Mouse (Mus musculus): ENCODE results near the gene Cox15. TPM values are rescaled to one million over a fixed set of nuclear protein-coding genes. Genes with fewer than 3 reads are reported as not detected.

The Cox15 gene
- polyA plus RNA-seq, 1 experiment, result 6.1 TPM

- no peak for TF ChIP-seq GATA1 (IDR thresholded peaks at IDR 0.05; ENCODE audit: low read length)
These were observed 53.6 kb downstream of the Cox15 start for GRCm38 (mm10) chr19:43699021-43699762.

DNA sequence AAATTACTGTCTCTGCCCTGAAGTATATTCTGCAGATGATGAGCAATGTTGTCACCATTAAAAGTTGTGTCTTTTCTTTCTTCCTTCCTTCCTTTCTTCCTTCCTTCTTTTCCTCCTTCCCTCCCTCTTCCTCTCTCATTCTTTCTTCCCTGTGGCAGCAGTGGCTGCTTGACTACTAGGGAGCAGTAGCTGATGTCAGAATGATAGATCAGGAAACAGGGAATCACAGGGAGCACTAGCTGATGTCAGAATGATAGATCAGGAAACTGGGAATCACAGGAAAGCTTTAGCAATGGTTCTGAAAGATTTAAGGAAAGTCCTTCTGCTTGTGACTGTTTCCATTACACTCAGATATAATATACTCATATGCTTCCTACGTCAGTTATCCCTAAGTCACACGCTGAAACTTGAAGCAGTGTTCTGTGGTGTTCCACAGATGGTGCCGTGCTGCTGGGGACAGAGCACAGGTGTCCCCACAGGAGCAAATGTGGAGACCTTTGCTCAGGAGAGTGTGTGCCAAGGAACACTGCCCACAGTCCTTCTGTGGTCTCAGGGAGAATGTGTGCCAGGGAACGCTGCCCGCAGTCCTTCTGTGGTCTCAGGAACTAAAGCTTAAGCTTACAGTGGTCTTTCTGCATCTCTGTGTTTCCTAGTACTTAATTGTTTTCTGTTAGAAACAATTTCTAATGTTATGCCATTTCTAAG, 55.0 kb downstream of the Cox15 start:
- TF ChIP-seq GATA1 (IDR thresholded peaks at IDR 0.05; ENCODE audit: low read length), result no peak

GRCm38 (mm10) chr19:43695514-43695964, 57.3 kb downstream of the Cox15 start:
- no peak for TF ChIP-seq GATA1 (IDR thresholded peaks at IDR 0.05; ENCODE audit: low read length)

- no peak for TF ChIP-seq GATA1 (IDR thresholded peaks at IDR 0.05; ENCODE audit: low read length)
These were observed 60.0 kb downstream of the Cox15 start for GRCm38 (mm10) chr19:43692815-43693214.

DNA sequence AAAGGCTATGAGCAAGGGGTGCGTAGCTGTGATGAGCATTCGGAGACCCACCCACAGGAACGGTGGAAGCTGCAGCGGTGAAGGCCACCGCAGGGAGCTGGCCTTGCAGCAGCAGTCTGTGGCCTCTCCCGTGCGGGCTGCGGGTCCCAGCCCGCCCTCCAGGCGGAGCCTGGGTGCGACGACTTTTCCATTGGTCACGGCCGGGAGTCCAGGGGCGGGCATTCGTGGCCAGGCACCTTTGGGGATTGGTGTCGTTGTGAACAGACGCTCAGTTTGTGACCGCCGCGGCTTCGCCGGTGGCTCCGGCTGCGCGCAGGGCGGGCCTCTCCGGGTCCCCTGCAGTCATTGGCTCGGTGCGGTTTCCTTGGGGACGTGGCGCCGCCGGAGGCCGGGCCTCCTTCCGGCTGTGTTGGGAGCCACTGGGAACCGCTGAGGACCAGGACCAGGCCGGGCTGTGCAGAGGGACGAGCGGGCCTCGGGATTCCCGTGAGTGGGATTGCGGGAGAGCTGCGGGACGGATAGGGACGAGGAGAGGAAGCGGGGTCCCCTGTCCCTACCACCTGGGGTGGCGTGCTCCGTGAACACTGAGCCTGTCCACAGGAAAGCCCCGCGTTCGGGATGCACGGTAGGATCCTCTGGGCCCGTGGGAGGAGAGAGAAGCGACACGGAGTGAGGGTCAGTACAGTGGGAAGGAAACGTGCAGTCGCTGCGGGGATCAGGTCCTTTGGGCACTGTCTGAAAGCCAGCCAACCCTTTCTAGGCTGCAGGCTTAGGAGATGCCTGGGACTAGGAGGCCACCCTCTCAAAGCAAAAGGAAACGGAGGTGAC, 63.2 kb downstream of the Cox15 start, which contains the start of gene Entpd7:
TSS of gene Entpd7 (plus strand) at position 254 of the 828 bp plus-strand sequence.
- TF ChIP-seq GATA1 (IDR thresholded peaks at IDR 0.05; ENCODE audit: low read length), result no peak

Other genes starting within 250 kb of the Cox15 start
- 7.6 and 9.5 TPM in 2 replicates for gene Got1, start 228.4 kb downstream of the Cox15 start, polyA plus RNA-seq (2012)
- gene Nkx2-3, start 140.7 kb downstream of the Cox15 start, polyA plus RNA-seq (2012), result not detected in 2 replicates
- gene Slc25a28, start 78.1 kb downstream of the Cox15 start, polyA plus RNA-seq (2012), result 41.9 and 43.3 TPM in 2 replicates
- gene Entpd7, start 63.3 kb downstream of the Cox15 start, polyA plus RNA-seq (2012), result 1.4 TPM in 2 replicates
- gene Cutc, start within 50 bp of the Cox15 start, polyA plus RNA-seq (2012), result 2.8 and 4.5 TPM in 2 replicates
- gene Abcc2, start 29.2 kb upstream of the Cox15 start, polyA plus RNA-seq (2012), result not detected in 2 replicates
- not detected in 2 replicates for gene Dnmbp, start 187.2 kb upstream of the Cox15 start, polyA plus RNA-seq (2012)
- gene Cpn1, start 233.6 kb upstream of the Cox15 start, polyA plus RNA-seq (2012), result not detected in 2 replicates